Mouse (Mus musculus) lung, embryonic 15.5 days (tissue): ENCODE measurements around the gene Enho. TPM values are rescaled to one million over a fixed set of nuclear protein-coding genes. Genes with fewer than 3 reads are reported as not detected.

Experiments used
- ATAC-seq: fragments of 200-750 bp; cut with Nextera tagmentation; 2 replicates; pipeline ENCODE4 v1.8.0; 2017; ENCODE audit warnings: moderate number of reproducible peaks, borderline replicate concordance; ENCODE audit not compliant: low FRiP score, low TSS enrichment; ENCODE audit errors: extremely low read depth
- H3K27ac ChIP-seq: fragments of 300-500 bp; sonication (generic); 2 replicates; pipeline ENCODE4 v1.5.1; 2015; ENCODE audit warnings: moderate library complexity, mild to moderate bottlenecking, inconsistent platforms
- H3K27me3 ChIP-seq: fragments of 300-500 bp; sonication (generic); 2 replicates; pipeline ENCODE4 v1.6.1; 2015; ENCODE audit warnings: inconsistent platforms
- H3K36me3 ChIP-seq: fragments of 300-500 bp; sonication (generic); 2 replicates; pipeline ENCODE4 v1.6.1; 2015; ENCODE audit warnings: inconsistent platforms
- H3K4me1 ChIP-seq: fragments of 300-500 bp; sonication (generic); 2 replicates; pipeline ENCODE4 v1.6.1; 2015; ENCODE audit warnings: inconsistent platforms
- H3K4me2 ChIP-seq: fragments of 300-500 bp; sonication (generic); 2 replicates; pipeline ENCODE4 v1.6.1; 2015; ENCODE audit warnings: inconsistent platforms, mild to moderate bottlenecking, moderate library complexity
- H3K4me3 ChIP-seq: fragments of 300-500 bp; sonication (generic); 2 replicates; pipeline ENCODE4 v1.5.1; 2015; ENCODE audit warnings: mild to moderate bottlenecking, inconsistent platforms
- H3K9ac ChIP-seq: fragments of 300-500 bp; sonication (generic); 2 replicates; pipeline ENCODE4 v1.6.1; 2015; ENCODE audit warnings: inconsistent platforms
- H3K9me3 ChIP-seq: fragments of 300-500 bp; sonication (generic); 2 replicates; pipeline ENCODE4 v1.6.1; 2016; ENCODE audit warnings: inconsistent platforms
- WGBS: fragments of 180-500 bp; shearing (Covaris S2); methylation state at CpG from one replicate; pipeline ENCODE4 v1.1.7; 2015; 5-methylcytosine and 5-hydroxymethylcytosine counted together
- polyA plus RNA-seq: library from polyadenylated mRNA; unstranded; fragments of >200 nt; fragmentation: Nextera tagmentation; extraction: Ambion mirVana; gene quantifications from 2 replicates; pipeline ENCODE4 v1.2.1, GENCODE M21; 2015

Enho gene
- polyA plus RNA-seq, 1 experiment from 2014 or later = 8.1 TPM

- Histone ChIP-seq H3K27ac (peak overlapping the region; percentile 81), H3K36me3 (no peaks in the 10 kb centered on the region), H3K4me3 (no peak overlapping the region), H3K9ac (no peak overlapping the region), H3K27me3 (no peaks in the 10 kb centered on the region), H3K9me3 (no peaks in the 10 kb centered on the region), H3K4me1 (peaks cover 46% of the 10 kb centered on the region), H3K4me2 (no peak overlapping the region; the same call in 1 of the 2 replicates)
- peak; percentile 77 for ATAC-seq
- WGBS = 6% methylated on average over 8 of the region's 8 CpGs
Observed at GRCm38 (mm10) chr4:41628202-41628927, 11.8 kb downstream of the Enho start.

GRCm38 (mm10) chr4:41622071-41622470 lies 18.1 kb downstream of the Enho start:
- Histone ChIP-seq H3K4me1 (no peaks in the 10 kb centered on the region), H3K9me3 (no peaks in the 10 kb centered on the region), H3K27ac (no peak overlapping the region), H3K27me3 (no peaks in the 10 kb centered on the region), H3K36me3 (no peaks in the 10 kb centered on the region), H3K4me3 (no peak overlapping the region), H3K9ac (no peak overlapping the region), H3K4me2 (no peak overlapping the region)
- ATAC-seq = no peak
- 85% methylated on average over 14 of the region's 14 CpGs for WGBS

- Histone ChIP-seq H3K9me3 (no peaks in the 10 kb centered on the region), H3K4me3 (no peak overlapping the region), H3K4me2 (no peak overlapping the region), H3K27ac (no peak overlapping the region), H3K4me1 (no peaks in the 10 kb centered on the region), H3K36me3 (no peaks in the 10 kb centered on the region), H3K27me3 (no peaks in the 10 kb centered on the region), H3K9ac (no peak overlapping the region)
- 49% methylated on average over 12 of the region's 12 CpGs for WGBS
- no peak for ATAC-seq
Observed at GRCm38 (mm10) chr4:41618916-41619746, 21.0 kb downstream of the Enho start.

- no peak overlapping the region for H3K9ac ChIP-seq
- ATAC-seq = peak; percentile 54; the same call in 1 of the 2 replicates
- H3K4me3 ChIP-seq = no peak overlapping the region
- no peak overlapping the region for H3K27ac ChIP-seq
- H3K9me3 ChIP-seq = no peaks in the 10 kb centered on the region
- H3K4me2 ChIP-seq = no peak overlapping the region
- H3K36me3 ChIP-seq = no peaks in the 10 kb centered on the region
- H3K4me1 ChIP-seq = no peaks in the 10 kb centered on the region
- 49% methylated on average over 9 of the region's 9 CpGs for WGBS
- no peaks in the 10 kb centered on the region for H3K27me3 ChIP-seq
Observed at GRCm38 (mm10) chr4:41615661-41616599, 24.2 kb downstream of the Enho start.

- Histone ChIP-seq H3K4me2 (no peak overlapping the region), H3K9me3 (no peaks in the 10 kb centered on the region), H3K4me1 (no peaks in the 10 kb centered on the region; the same call in 1 of the 2 replicates), H3K27ac (no peak overlapping the region), H3K27me3 (no peaks in the 10 kb centered on the region), H3K9ac (no peak overlapping the region), H3K4me3 (no peak overlapping the region), H3K36me3 (no peaks in the 10 kb centered on the region)
- ATAC-seq = no peak
- 6% methylated on average over 7 of the region's 7 CpGs for WGBS
Observed at GRCm38 (mm10) chr4:41614156-41614555, 26.0 kb downstream of the Enho start.

GRCm38 (mm10) chr4:41612166-41612565 lies 28.0 kb downstream of the Enho start:
- Histone ChIP-seq H3K9ac (no peak overlapping the region), H3K36me3 (no peaks in the 10 kb centered on the region), H3K27me3 (no peaks in the 10 kb centered on the region), H3K27ac (no peak overlapping the region), H3K9me3 (no peaks in the 10 kb centered on the region), H3K4me3 (no peak overlapping the region), H3K4me2 (no peak overlapping the region), H3K4me1 (no peaks in the 10 kb centered on the region; the same call in 1 of the 2 replicates)
- 47% methylated on average over 8 of the region's 8 CpGs for WGBS
- no peak for ATAC-seq

- no peak overlapping the region for H3K9ac ChIP-seq
- no peak for ATAC-seq
- H3K4me2 ChIP-seq = no peak overlapping the region
- no peaks in the 10 kb centered on the region; the same call in 1 of the 2 replicates for H3K4me1 ChIP-seq
- H3K36me3 ChIP-seq = no peaks in the 10 kb centered on the region
- no peaks in the 10 kb centered on the region for H3K27me3 ChIP-seq
- WGBS = 35% methylated on average over 6 of the region's 6 CpGs
- no peak overlapping the region for H3K27ac ChIP-seq
- H3K9me3 ChIP-seq = no peaks in the 10 kb centered on the region
- no peak overlapping the region for H3K4me3 ChIP-seq
Observed at GRCm38 (mm10) chr4:41610594-41610980, 29.5 kb downstream of the Enho start.

- H3K4me1 ChIP-seq = no peaks in the 10 kb centered on the region; the same call in 1 of the 2 replicates
- H3K9ac ChIP-seq = no peak overlapping the region
- H3K36me3 ChIP-seq = no peaks in the 10 kb centered on the region
- no peak overlapping the region for H3K27ac ChIP-seq
- ATAC-seq = no peak
- H3K4me2 ChIP-seq = no peak overlapping the region
- H3K9me3 ChIP-seq = no peaks in the 10 kb centered on the region
- H3K27me3 ChIP-seq = no peaks in the 10 kb centered on the region
- 79% methylated on average over 10 of the region's 10 CpGs for WGBS
- H3K4me3 ChIP-seq = no peak overlapping the region
Observed at GRCm38 (mm10) chr4:41609681-41610593, 30.2 kb downstream of the Enho start.

GRCm38 (mm10) chr4:41606784-41607183 lies 33.3 kb downstream of the Enho start:
- no peaks in the 10 kb centered on the region for H3K36me3 ChIP-seq
- H3K27me3 ChIP-seq = no peaks in the 10 kb centered on the region
- no peak overlapping the region for H3K4me2 ChIP-seq
- no peak overlapping the region for H3K27ac ChIP-seq
- no peak overlapping the region for H3K4me3 ChIP-seq
- H3K9me3 ChIP-seq = no peaks in the 10 kb centered on the region
- H3K9ac ChIP-seq = no peak overlapping the region
- WGBS = 32% methylated on average over 4 of the region's 4 CpGs
- ATAC-seq = no peak
- H3K4me1 ChIP-seq = no peaks in the 10 kb centered on the region; the same call in 1 of the 2 replicates

GRCm38 (mm10) chr4:41604476-41605396 lies 35.4 kb downstream of the Enho start:
- Histone ChIP-seq H3K27ac (no peak overlapping the region), H3K36me3 (no peaks in the 10 kb centered on the region), H3K9ac (no peak overlapping the region), H3K27me3 (no peaks in the 10 kb centered on the region), H3K9me3 (no peaks in the 10 kb centered on the region), H3K4me2 (no peak overlapping the region), H3K4me1 (no peaks in the 10 kb centered on the region), H3K4me3 (no peak overlapping the region)
- no peak for ATAC-seq
- WGBS = 41% methylated on average over 8 of the region's 8 CpGs
